Mouse (Mus musculus) adrenal gland, postnatal 25 days (tissue): ENCODE measurements around the gene Hist2h3c1. TPM values are rescaled to one million over a fixed set of nuclear protein-coding genes. Genes with fewer than 3 reads are reported as not detected.
A peak's percentile ranks its signal among the peaks of the same experiment; 100 is the strongest.
"Not testable (repeated sequence)": the region's sequence is repeated elsewhere in the genome, so short reads cannot be mapped to it uniquely, and the experiment has no call there.

Source experiments
- DNase-seq: peaks from one replicate; pipeline ENCODE4 v3.0.0; 2021; ENCODE audit warnings: mixed read lengths
- total RNA-seq: library from RNA; stranded (reverse); gene quantifications from 2 replicates; pipeline ENCODE4 v1.2.3, GENCODE M21; 2021

The Hist2h3c1 gene
- total RNA-seq, 1 experiment from 2014 or later = not detected

DNA sequence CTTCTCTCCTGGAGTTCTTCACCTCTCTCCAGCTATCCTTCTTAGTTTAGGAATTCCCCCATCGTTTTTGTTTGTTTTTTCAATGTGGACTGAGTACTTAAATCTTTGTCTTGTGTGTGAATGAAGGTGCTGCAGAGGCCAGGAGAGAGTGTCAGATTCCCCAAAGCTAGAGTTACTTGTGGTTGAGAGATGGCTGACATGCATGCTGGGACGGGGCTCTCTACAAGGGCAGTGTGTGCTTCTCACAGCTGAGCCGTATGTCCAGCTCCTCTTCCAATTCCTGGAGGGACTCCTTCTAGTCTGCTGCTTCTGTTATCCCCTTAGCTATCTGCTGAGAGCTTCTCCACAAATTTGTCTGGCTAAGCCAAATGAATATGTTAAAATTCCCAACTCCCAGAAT is 10.6 kb upstream of the Hist2h3c1 start:
- no peak for DNase-seq

- no peak for DNase-seq
These were observed 9.6 kb upstream of the Hist2h3c1 start for GRCm38 (mm10) chr3:96236834-96237334.

- no peak for DNase-seq
These were observed 9.1 kb upstream of the Hist2h3c1 start for GRCm38 (mm10) chr3:96237335-96237903.

- DNase-seq = no peak
These were observed 8.5 kb upstream of the Hist2h3c1 start for GRCm38 (mm10) chr3:96237904-96238511.

DNA sequence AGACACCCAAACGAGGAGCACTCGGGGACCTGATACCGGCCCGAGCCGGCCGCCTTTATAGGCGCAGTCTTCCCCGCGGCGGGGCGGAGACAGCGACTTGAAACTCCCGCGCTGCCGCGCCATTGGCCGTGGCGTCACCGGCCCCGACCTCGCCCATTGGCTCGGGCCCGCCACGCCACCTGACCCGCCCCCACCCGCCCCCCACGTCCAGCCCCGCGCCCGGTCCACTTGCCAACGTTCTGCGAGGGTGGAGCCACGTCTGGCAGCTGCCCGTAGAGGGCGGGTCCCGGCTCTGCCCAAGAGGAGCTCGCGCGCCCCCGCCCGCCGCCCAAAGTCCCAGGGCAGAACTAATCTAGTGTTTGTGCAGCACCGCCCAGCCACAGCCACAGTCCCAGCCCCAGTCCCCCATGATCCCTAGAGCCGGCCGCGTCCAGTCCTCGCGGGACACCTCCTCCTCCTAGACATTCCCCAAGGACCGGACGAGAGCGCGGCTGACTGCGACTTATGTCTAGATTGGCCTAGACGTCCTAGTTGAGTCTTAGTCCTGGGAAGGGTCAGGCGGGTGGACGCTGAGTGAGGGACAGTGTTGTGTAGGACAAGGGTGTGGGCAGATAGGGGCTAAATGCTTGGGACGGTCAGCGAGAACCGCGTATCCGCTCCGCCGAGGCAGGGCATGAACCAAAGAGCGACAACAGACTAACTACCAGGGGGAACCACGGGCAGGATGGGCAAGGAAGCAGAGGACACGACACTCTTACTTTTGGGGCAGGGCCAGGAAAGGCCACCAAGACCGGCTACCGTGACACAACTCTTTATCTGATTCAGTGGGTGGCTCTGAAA is 7.3 kb upstream of the Hist2h3c1 start, which contains the start of gene Hist2h3c2:
Gene Hist2h3c2 (minus strand): TSS at position 174 of the 840 bp plus-strand sequence.
- peak; percentile 44 for DNase-seq

DNA sequence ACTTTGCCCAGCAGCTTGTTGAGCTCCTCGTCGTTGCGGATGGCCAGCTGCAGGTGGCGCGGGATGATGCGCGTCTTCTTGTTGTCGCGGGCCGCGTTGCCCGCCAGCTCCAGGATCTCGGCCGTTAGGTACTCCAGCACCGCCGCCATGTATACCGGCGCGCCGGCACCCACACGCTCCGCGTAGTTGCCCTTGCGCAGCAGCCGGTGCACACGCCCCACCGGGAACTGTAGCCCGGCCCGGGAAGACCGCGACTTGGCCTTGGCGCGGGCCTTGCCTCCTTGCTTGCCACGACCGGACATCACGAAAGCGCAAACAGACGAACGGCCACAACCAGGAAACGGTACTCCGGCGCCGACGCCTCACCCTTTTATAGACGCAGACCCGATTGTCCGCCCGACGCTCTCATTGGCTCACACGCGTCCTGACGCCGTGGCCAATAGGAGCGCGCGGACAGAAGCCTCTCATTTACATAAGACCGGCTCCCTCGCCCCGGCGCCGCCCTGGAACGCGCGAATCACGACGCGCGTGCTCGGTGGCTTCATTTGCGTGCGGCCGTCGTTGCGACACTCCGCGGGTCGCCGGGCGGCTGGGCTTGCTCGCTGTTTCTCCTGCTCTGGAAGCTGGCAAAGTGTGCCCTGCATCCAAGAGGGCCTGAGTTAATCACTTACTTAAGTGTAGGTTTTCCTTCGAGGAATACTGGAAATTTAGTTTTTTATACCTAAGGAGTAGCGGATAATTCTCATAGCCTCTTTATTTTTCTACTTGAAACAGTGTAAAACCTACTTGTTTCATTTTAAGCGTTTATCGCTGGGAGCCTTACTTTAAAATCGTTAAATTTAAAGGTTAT is 6.3 kb upstream of the Hist2h3c1 start, which contains the start of gene Hist2h2aa2:
Gene Hist2h2aa2 (minus strand): TSS at position 328 of the 850 bp plus-strand sequence.
- peak; percentile 92 for DNase-seq

DNA sequence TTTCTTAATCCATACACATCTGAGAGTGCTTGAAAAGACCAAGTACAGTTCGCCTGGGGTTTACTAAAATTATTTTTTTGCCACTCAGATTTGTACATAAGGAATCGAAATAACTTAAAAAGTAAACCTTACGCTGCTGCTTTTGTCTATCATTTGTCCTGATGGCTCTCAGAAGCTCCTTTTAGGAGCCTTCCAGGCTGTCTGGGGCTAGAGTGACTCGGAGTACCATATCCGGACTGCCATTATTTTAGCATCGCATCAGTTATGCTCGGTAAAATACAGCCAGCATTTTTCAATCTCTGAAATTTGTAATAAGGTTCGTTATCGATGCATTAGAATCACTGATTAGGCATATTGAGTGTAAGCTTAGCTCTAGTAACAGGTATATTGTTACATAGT is 5.7 kb upstream of the Hist2h3c1 start:
- DNase-seq = no peak

DNA sequence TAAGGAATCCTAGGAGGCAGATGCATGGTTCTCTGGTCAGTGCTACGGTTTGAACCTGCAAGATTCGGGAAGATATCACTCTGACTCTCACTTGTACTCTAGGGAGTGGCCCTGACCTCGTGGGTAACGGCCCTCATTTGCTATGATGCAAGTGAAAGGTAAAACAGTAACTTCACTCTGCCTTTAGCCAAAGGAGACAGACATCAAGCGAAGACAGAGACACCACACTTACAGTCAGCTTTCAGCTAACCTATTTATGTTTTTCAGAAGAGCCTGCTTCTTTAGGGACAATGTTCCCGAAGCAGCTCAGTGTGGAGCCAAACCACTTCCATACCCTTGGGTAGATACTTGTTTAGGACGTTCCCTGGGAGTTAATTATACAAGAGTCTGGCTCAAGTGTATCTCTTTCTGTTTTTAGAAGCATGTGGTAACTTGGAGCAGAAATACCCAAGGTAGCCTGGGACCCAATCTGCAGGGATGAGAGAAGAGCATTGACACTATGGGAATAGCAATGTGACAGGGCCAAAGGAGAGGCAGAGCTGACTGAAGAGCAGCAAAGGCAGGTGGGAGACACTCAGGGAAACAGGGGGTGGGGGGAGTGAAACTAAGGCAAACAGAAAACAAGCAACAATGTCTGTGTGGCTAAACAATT is 2.4 kb upstream of the Hist2h3c1 start:
- no peak for DNase-seq

- peak; percentile 81 for DNase-seq
These were observed 1.2 kb upstream of the Hist2h3c1 start, which contains the start of gene Hist2h2aa1 for GRCm38 (mm10) chr3:96245003-96245886. TSS of gene Hist2h2aa1 (plus strand) at chr3:96245497.

- DNase-seq = not testable (repeated sequence)
These were observed 467 bp upstream of the Hist2h3c1 start for GRCm38 (mm10) chr3:96246018-96246417.

DNA sequence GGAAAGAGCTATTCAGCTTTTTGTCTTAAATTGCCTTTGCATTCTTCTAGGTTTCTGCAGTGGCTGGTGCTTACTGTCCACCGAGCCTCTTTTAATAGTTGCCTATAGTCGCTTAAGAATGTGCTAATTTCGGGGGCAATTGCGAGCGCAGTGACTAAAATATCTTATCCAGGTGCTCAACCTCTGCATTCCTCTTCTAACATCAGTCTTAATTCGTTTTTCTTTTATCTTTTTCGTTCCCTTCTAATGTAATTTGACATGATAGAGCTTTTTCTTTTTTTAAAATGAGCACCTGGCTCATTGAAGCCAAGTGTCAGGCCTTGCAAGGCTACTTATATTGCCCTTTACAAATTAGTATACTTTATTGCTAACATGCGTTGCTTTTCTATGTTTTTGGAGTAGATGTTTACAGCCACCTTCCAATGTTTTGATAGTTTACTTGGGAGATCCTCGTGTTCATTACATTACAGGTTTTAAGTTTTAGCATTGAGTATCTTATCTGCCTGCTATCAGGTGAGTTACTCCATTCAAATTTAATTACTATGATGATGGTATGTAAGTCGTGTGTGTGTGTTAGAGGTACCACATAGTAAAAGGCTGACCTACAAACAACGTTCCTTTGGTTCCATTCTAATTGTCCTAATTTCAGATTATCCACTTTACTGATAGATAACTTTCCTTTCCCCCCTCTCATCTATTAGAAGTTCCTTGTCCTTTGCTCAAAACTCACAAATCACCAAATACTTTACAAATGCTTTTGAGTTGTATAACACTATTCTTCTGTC is 1.1 kb downstream of the Hist2h3c1 start:
- no peak for DNase-seq

DNA sequence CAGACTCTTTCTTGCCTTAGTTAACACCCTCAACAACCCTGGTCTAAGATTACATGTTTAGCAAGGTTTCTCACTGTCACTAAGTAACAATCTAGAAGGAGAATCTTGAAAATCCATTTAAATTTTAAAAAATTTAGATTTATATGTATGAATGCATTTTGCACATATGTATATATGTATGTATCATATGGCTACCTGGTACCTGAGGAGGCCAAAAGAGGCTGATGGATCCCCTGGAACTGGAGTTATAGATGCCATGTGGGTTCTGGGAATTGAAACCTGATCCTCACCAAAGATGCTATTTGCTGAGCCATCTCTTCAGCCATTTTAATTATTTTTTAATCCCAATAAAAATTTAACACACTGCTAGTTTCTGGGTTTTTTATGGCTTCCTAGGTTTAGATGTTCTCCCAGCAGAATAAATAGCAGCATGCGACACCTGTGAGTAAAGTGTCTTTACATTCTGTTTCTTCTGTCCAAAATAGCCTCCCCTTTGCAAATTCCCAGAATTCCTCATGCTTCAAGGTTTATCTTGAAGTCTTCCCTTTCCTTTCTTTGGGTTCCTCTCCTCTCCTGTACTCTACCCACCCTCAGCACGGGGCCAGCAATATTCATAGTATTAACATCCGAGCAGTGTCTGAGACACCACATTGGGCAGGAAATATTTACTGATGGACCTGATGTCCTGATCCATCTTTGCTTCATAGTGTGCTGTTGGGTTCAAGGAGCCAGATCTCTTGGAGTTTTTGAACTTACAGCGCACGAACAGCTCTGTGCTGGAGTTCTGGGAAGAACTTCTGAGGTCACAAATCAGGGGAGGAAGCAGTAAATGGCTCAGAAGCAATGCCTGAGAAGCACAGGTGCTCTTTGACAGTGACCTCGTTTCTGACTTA is 1.9 kb downstream of the Hist2h3c1 start:
- DNase-seq = no peak

GRCm38 (mm10) chr3:96249034-96249345 is 2.5 kb downstream of the Hist2h3c1 start:
- no peak for DNase-seq

DNA sequence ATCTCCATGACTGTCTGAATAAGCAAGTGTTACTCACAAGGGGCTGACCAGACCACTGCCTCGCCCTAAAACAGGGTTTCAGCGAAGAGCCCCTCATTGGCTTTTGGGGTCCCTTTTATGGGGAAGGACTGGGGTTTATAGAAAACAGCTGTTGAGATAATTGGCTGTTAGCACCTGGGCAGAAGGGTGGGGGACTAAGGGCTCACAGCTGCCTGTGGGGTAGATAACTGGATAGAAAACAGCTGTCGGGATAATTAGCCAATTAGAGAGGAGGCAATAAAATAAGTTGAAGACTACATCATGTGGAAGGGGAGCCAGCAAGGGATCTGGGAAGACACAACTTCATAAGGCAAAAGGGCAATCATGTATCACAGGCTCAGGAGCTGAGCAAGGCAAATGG is 4.4 kb downstream of the Hist2h3c1 start:
- no peak for DNase-seq

- DNase-seq = no peak
These were observed 5.3 kb downstream of the Hist2h3c1 start for GRCm38 (mm10) chr3:96251787-96252186.

DNA sequence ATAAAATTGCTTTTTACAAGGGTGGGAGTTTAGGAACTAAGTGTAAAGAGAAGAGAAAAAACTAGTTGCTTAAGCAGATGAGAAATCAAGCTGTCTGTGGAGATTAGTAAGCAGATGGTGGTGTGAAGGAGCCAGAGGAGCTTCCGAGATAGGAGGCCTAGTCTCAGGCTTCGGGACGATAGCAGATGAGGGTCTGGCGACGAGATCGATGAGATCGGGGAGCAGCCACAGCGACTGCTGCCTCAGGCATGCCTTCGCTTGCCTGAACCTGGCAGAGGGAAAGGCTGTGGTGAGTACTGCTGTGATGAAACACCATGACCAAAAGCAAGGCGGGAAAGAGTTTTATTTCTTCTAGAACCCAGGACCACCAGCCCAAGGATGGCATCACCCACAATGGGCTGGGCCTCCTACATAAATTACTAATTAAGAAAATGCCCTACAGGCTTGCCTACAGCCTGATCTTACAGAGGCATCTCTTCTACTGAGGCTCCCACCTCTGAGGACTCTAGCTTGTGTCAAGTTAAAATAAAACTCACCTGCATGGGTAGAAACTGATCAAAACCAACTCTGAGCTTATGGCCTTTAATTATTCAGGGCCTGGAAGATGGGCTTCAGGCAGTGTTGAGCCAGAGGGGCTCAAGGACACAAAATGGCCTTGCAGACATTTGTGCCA is 8.3 kb downstream of the Hist2h3c1 start:
- DNase-seq = no peak

DNA sequence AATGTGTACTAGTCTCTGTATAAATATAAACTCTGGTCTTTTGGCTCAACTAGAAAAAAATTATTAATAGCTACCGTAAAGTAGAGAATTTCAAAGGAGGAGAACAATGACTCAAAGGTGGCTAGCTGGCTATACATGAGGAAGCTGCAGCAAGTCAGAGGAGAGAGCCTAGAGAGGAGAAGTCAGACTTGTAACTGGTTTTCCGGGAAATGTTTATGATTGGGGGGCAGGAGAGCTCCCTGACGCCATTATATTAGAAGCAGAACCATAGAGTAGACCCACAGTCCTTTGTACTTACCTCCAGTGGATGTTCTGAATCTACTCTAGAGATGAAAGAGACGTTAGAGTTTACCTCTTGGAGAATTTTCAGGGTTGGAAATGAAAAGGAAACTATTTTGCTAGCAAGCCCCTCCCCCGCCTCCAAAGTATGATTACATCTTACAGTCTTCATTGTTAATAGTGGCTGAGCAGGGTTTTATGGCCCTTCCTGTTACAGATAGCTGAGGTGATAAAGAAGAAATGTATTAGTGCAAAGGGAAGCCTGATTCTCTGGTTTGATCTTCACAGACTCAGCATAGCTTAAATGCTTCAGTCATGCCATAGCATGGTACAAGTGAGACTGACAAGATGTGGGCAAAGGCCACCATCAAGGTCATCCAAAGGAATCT is 9.6 kb downstream of the Hist2h3c1 start:
- no peak for DNase-seq
